Comparison of ENCODE assay signal across 18 mouse cellular contexts in genomic region chr7:125248386-125248785, GRCm38 (mm10).
DNase-seq lines count a peak whose midpoint lies in the region.
"Had no signal": no experiment of that assay in that cellular context is flagged by ENCODE, and none has a peak within 500 bp of the region (broad histone marks: within the 10 kb centered on the region; RNA-seq: fewer than 3 reads in every experiment).

No protein-coding gene starts in this region.

- peak; percentile 50 to 58 for DNase-seq in heart, adult 18-20 months
- no peak for DNase-seq in heart, postnatal 25 days (ENCODE audit: low spot score)
- peak; percentile 4 to 15 for DNase-seq in heart, adult 9 months (ENCODE audit: low spot score in 2 of 2)
- peak; percentile 21 to 34 for DNase-seq in heart, postnatal 10 days
- DNase-seq in urinary bladder, postnatal 25 days (ENCODE audit: low spot score), result no peak
- no peak for DNase-seq in c-Kit-positive CD71-positive TER-119-positive erythroid progenitor cells, embryonic 14.5 days (ENCODE audit: low spot score)
- DNase-seq: adrenal gland, postnatal 10 days; adrenal gland, postnatal 36 days; B cell, adult 2 months; cerebellum, adult 11-12 months; cerebellum, adult 8-10 months; cerebellum, postnatal 10 days; cerebellum, postnatal 36 days; embryo, embryonic 11 days; gastrocnemius, postnatal 10 days; gastrocnemius, postnatal 36 days; kidney, adult 11 months; kidney, adult 8-10 months had no signal

- intact Hi-C loops in heart, postnatal 25 days (cut with DNase I), result no loop called here
- intact Hi-C loops in heart, postnatal 10 days (cut with DNase I), result no loop called here

Comparison
In these comparisons a context has a peak if more than half of its experiments do, and no peak if none do; other contexts are left out.
1. DNase-seq: peak in heart, adult 18-20 months (2 of 2), heart, adult 9 months (2 of 2) and heart, postnatal 10 days (2 of 2); none in heart, postnatal 25 days (single experiment), urinary bladder, postnatal 25 days (single experiment) and c-Kit-positive CD71-positive TER-119-positive erythroid progenitor cells, embryonic 14.5 days (single experiment).